Comparison of ENCODE assay signal across 27 mouse cellular contexts in genomic region chr1:75187126-75187525, GRCm38 (mm10). TPM values are rescaled to one million over a fixed set of nuclear protein-coding genes. Genes with fewer than 3 reads are reported as not detected.
DNase-seq lines count a peak whose midpoint lies in the region; ATAC-seq and TF ChIP-seq lines count a peak whose summit lies in the region.
"Had no signal": no experiment of that assay in that cellular context is flagged by ENCODE, and none has a peak within 500 bp of the region (broad histone marks: within the 10 kb centered on the region; RNA-seq: fewer than 3 reads in every experiment).

No protein-coding gene starts in this region.

- H3K4me2 ChIP-seq in embryonic facial prominence, embryonic 14.5 days (ENCODE audit: low read depth, low read length), result no peak overlapping the region
- H3K4me2 ChIP-seq in kidney, postnatal 0 days (ENCODE audit: low read length), result no peak overlapping the region
- H3K4me2 ChIP-seq in lung, postnatal 0 days (replicated peaks; ENCODE audit: low read depth, low read length), result no peak overlapping the region
- H3K4me2 ChIP-seq: embryonic facial prominence, embryonic 12.5 days; embryonic facial prominence, embryonic 15.5 days; forebrain, embryonic 12.5 days had no signal

- H3K9ac ChIP-seq in embryonic facial prominence, embryonic 14.5 days (ENCODE audit: low read depth, low read length), result no peak overlapping the region
- H3K9ac ChIP-seq in kidney, postnatal 0 days (ENCODE audit: low read depth, low read length), result no peak overlapping the region
- no peak overlapping the region for H3K9ac ChIP-seq in lung, postnatal 0 days (replicated peaks; ENCODE audit: low read depth)
- H3K9ac ChIP-seq: embryonic facial prominence, embryonic 12.5 days; embryonic facial prominence, embryonic 15.5 days; forebrain, embryonic 12.5 days had no signal

- no peak overlapping the region for H3K27ac ChIP-seq in embryonic facial prominence, embryonic 14.5 days (replicated peaks; ENCODE audit: low read depth, low read length)
- H3K27ac ChIP-seq in embryonic facial prominence, embryonic 10.5 days (replicated peaks), result no peak overlapping the region
- no peak overlapping the region for H3K27ac ChIP-seq in kidney, postnatal 0 days
- H3K27ac ChIP-seq in lung, postnatal 0 days (ENCODE audit: low read length), result no peak overlapping the region
- H3K27ac ChIP-seq: embryonic facial prominence, embryonic 12.5 days; embryonic facial prominence, embryonic 15.5 days; forebrain, embryonic 10.5 days; forebrain, embryonic 12.5 days had no signal

- peak; percentile 47 for DNase-seq in embryonic facial prominence, embryonic 14.5 days (ENCODE audit: low spot score)
- no peak for DNase-seq in embryonic facial prominence, embryonic 10.5 days (ENCODE audit: low spot score)
- DNase-seq in kidney, postnatal 0 days (ENCODE audit: low spot score), result peak; percentile 36
- no peak for DNase-seq in kidney, postnatal 14 days
- DNase-seq in lung, postnatal 0 days (ENCODE audit: low spot score), result peak; percentile 17
- DNase-seq in lung, postnatal 36 days, result no peak
- peak; percentile 15 for DNase-seq in brain, embryonic 14.5 days (ENCODE audit: low read depth)
- no peak for DNase-seq in gastrocnemius, adult 8-10 months (ENCODE audit: low spot score in 2 of 2)
- DNase-seq: adrenal gland, adult 8-10 months; adrenal gland, postnatal 14 days; adrenal gland, postnatal 36 days; cerebellum, adult 11 months; cerebellum, adult 18-20 months; cerebellum, adult 8-10 months; cerebellum, adult 9-11 months; cerebellum, postnatal 14 days; cerebellum, postnatal 36 days; embryo, embryonic 11 days had no signal

- TF ChIP-seq CTCF in kidney, postnatal 0 days (IDR thresholded peaks at IDR 0.05; ENCODE audit: low read depth), result no peak
- TF ChIP-seq CTCF in lung, postnatal 0 days (IDR thresholded peaks at IDR 0.05), result no peak
- TF ChIP-seq CTCF in brain, embryonic 14.5 days (IDR thresholded peaks at IDR 0.05; ENCODE audit: borderline replicate concordance, extremely low read depth, insufficient read depth, insufficient read length), result no peak

- no peak for ATAC-seq in embryonic facial prominence, embryonic 14.5 days (ENCODE audit: low read depth)
- no peak for ATAC-seq in kidney, postnatal 0 days (replicated peaks; ENCODE audit: low FRiP score, low read depth)
- ATAC-seq in lung, postnatal 0 days, result no peak
- ATAC-seq: activated CD4-positive, CD25-positive, alpha-beta regulatory T cell, adult 4 months; forebrain, embryonic 14.5 days; forebrain, embryonic 16.5 days; Patski had no signal

- TF ChIP-seq POLR2A in brain, embryonic 14.5 days (IDR thresholded peaks at IDR 0.05; ENCODE audit: borderline replicate concordance, extremely low read depth, insufficient read depth, insufficient read length, poor library complexity, severe bottlenecking), result no peak

- peaks cover 11% of the 10 kb centered on the region for H3K4me1 ChIP-seq in embryonic facial prominence, embryonic 14.5 days (ENCODE audit: control insufficient read depth, insufficient read depth, low read length)
- H3K4me1 ChIP-seq in embryonic facial prominence, embryonic 10.5 days, result peaks cover 18% of the 10 kb centered on the region
- H3K4me1 ChIP-seq in kidney, postnatal 0 days (replicated peaks; ENCODE audit: insufficient read depth, low read length), result peaks cover 8% of the 10 kb centered on the region; the same call in 1 of the 2 replicates
- H3K4me1 ChIP-seq in lung, postnatal 0 days (ENCODE audit: insufficient read depth, low read depth, low read length), result peaks cover 10% of the 10 kb centered on the region; the same call in 1 of the 2 replicates

- H3K36me3 ChIP-seq in embryonic facial prominence, embryonic 14.5 days (ENCODE audit: control insufficient read depth, insufficient read depth, low read length), result peaks cover 67% of the 10 kb centered on the region
- H3K36me3 ChIP-seq in embryonic facial prominence, embryonic 10.5 days (replicated peaks), result peaks cover 58% of the 10 kb centered on the region
- peaks cover 50% of the 10 kb centered on the region for H3K36me3 ChIP-seq in kidney, postnatal 0 days (ENCODE audit: insufficient read depth, low read length)
- peaks cover 32% of the 10 kb centered on the region for H3K36me3 ChIP-seq in lung, postnatal 0 days (ENCODE audit: insufficient read depth, low read length)

- no peaks in the 10 kb centered on the region for H3K9me3 ChIP-seq in embryonic facial prominence, embryonic 14.5 days (ENCODE audit: control insufficient read depth, low read length)
- H3K9me3 ChIP-seq in embryonic facial prominence, embryonic 10.5 days, result no peaks in the 10 kb centered on the region
- no peaks in the 10 kb centered on the region for H3K9me3 ChIP-seq in kidney, postnatal 0 days (replicated peaks; ENCODE audit: low read length)
- H3K9me3 ChIP-seq in lung, postnatal 0 days (ENCODE audit: low read length), result no peaks in the 10 kb centered on the region
- H3K9me3 ChIP-seq: embryonic facial prominence, embryonic 12.5 days; embryonic facial prominence, embryonic 15.5 days; forebrain, embryonic 10.5 days; forebrain, embryonic 12.5 days had no signal

- TF ChIP-seq EP300 in lung, postnatal 0 days (IDR thresholded peaks at IDR 0.05), result no peak

- no peaks in the 10 kb centered on the region for H3K27me3 ChIP-seq in embryonic facial prominence, embryonic 14.5 days (replicated peaks; ENCODE audit: control insufficient read depth, insufficient read depth, low read length)
- H3K27me3 ChIP-seq in embryonic facial prominence, embryonic 10.5 days (replicated peaks; ENCODE audit: low read depth, poor library complexity, severe bottlenecking), result no peaks in the 10 kb centered on the region
- no peaks in the 10 kb centered on the region for H3K27me3 ChIP-seq in kidney, postnatal 0 days (ENCODE audit: insufficient read depth, low read length)
- no peaks in the 10 kb centered on the region for H3K27me3 ChIP-seq in lung, postnatal 0 days (replicated peaks; ENCODE audit: insufficient read depth, low read length)
- H3K27me3 ChIP-seq: embryonic facial prominence, embryonic 12.5 days; embryonic facial prominence, embryonic 15.5 days; forebrain, embryonic 12.5 days; Patski had no signal

- H3K4me3 ChIP-seq in embryonic facial prominence, embryonic 14.5 days (ENCODE audit: low read depth, low read length), result no peak overlapping the region
- no peak overlapping the region for H3K4me3 ChIP-seq in embryonic facial prominence, embryonic 10.5 days
- H3K4me3 ChIP-seq in kidney, postnatal 0 days (replicated peaks; ENCODE audit: low read depth, low read length), result no peak overlapping the region
- no peak overlapping the region for H3K4me3 ChIP-seq in lung, postnatal 0 days (ENCODE audit: low read depth, low read length)
- H3K4me3 ChIP-seq: embryonic facial prominence, embryonic 12.5 days; embryonic facial prominence, embryonic 15.5 days; erythroblast, embryonic 14.5 days; forebrain, embryonic 10.5 days; forebrain, embryonic 12.5 days had no signal

RNA-seq across cellular contexts. Expression of gene Ankzf1, which starts 4.8 kb away (rescaled TPM):
- polyA plus RNA-seq in embryonic facial prominence, embryonic 14.5 days (2014; fragmentation: Nextera tagmentation; extraction: Ambion mirVana), result 16.8 and 21.8 TPM in 2 replicates
- polyA plus RNA-seq in embryonic facial prominence, embryonic 10.5 days (2016; fragmentation: Nextera tagmentation; extraction: Ambion mirVana), result 22.9 and 27.2 TPM in 2 replicates
- 19.7 TPM in 2 replicates for polyA plus RNA-seq in kidney, postnatal 0 days (2015; fragmentation: Nextera tagmentation; extraction: Ambion mirVana)
- 15.9 and 17.2 TPM in 2 replicates for polyA plus RNA-seq in lung, postnatal 0 days (2015; fragmentation: Nextera tagmentation; extraction: Ambion mirVana)
- 22.6 and 34.6 TPM in 2 replicates for polyA plus RNA-seq in brain, embryonic 14.5 days (2012; rRNA removed)
- total RNA-seq in gastrocnemius, adult 8-10 months (2022), result 1 to 10 TPM; 3.4 to 5.9 (median 4.2) TPM

RNA-seq across cellular contexts. Expression of gene Atg9a, which starts 4.9 kb away (rescaled TPM):
- 31.9 and 32.7 TPM in 2 replicates for polyA plus RNA-seq in embryonic facial prominence, embryonic 14.5 days (2014; fragmentation: Nextera tagmentation; extraction: Ambion mirVana)
- polyA plus RNA-seq in embryonic facial prominence, embryonic 10.5 days (2016; fragmentation: Nextera tagmentation; extraction: Ambion mirVana), result 20.7 and 21.8 TPM in 2 replicates
- polyA plus RNA-seq in kidney, postnatal 0 days (2015; fragmentation: Nextera tagmentation; extraction: Ambion mirVana), result 25.8 and 27.3 TPM in 2 replicates
- polyA plus RNA-seq in lung, postnatal 0 days (2015; fragmentation: Nextera tagmentation; extraction: Ambion mirVana), result 23.7 and 28.3 TPM in 2 replicates
- polyA plus RNA-seq in brain, embryonic 14.5 days (2012; rRNA removed), result 63.2 and 68.4 TPM in 2 replicates
- 100 to 1,000 TPM in 3 of 4 experiments, 10 to 100 TPM in 1; 98.1 to 122 (median 111) TPM for total RNA-seq in gastrocnemius, adult 8-10 months (2022)

RNA-seq across cellular contexts. Expression of gene Abcb6, which starts 6.9 kb away (rescaled TPM):
- polyA plus RNA-seq in embryonic facial prominence, embryonic 14.5 days (2014; fragmentation: Nextera tagmentation; extraction: Ambion mirVana), result 21.7 and 24.5 TPM in 2 replicates
- 32.3 and 34.8 TPM in 2 replicates for polyA plus RNA-seq in embryonic facial prominence, embryonic 10.5 days (2016; fragmentation: Nextera tagmentation; extraction: Ambion mirVana)
- polyA plus RNA-seq in kidney, postnatal 0 days (2015; fragmentation: Nextera tagmentation; extraction: Ambion mirVana), result 34.4 and 36.8 TPM in 2 replicates
- 9.4 and 11.7 TPM in 2 replicates for polyA plus RNA-seq in lung, postnatal 0 days (2015; fragmentation: Nextera tagmentation; extraction: Ambion mirVana)
- 32.6 and 40.9 TPM in 2 replicates for polyA plus RNA-seq in brain, embryonic 14.5 days (2012; rRNA removed)
- 10 to 100 TPM; 18.4 to 20.8 (median 19.1) TPM for total RNA-seq in gastrocnemius, adult 8-10 months (2022)

RNA-seq across cellular contexts. Expression of gene Zfand2b, which starts 18.7 kb away (rescaled TPM):
- polyA plus RNA-seq in embryonic facial prominence, embryonic 14.5 days (2014; fragmentation: Nextera tagmentation; extraction: Ambion mirVana), result 37.0 and 37.6 TPM in 2 replicates
- 32.6 and 33.6 TPM in 2 replicates for polyA plus RNA-seq in embryonic facial prominence, embryonic 10.5 days (2016; fragmentation: Nextera tagmentation; extraction: Ambion mirVana)
- 43.2 and 47.7 TPM in 2 replicates for polyA plus RNA-seq in kidney, postnatal 0 days (2015; fragmentation: Nextera tagmentation; extraction: Ambion mirVana)
- 50.5 and 56.1 TPM in 2 replicates for polyA plus RNA-seq in lung, postnatal 0 days (2015; fragmentation: Nextera tagmentation; extraction: Ambion mirVana)
- 47.4 and 58.5 TPM in 2 replicates for polyA plus RNA-seq in brain, embryonic 14.5 days (2012; rRNA removed)
- total RNA-seq in gastrocnemius, adult 8-10 months (2022), result 10 to 100 TPM; 14.1 to 20.1 (median 15.3) TPM

RNA-seq across cellular contexts. Expression of gene Glb1l, which starts 23.5 kb away (rescaled TPM):
- polyA plus RNA-seq in embryonic facial prominence, embryonic 14.5 days (2014; fragmentation: Nextera tagmentation; extraction: Ambion mirVana), result 13.0 and 17.6 TPM in 2 replicates
- 13.3 and 14.5 TPM in 2 replicates for polyA plus RNA-seq in embryonic facial prominence, embryonic 10.5 days (2016; fragmentation: Nextera tagmentation; extraction: Ambion mirVana)
- 47.4 and 47.6 TPM in 2 replicates for polyA plus RNA-seq in kidney, postnatal 0 days (2015; fragmentation: Nextera tagmentation; extraction: Ambion mirVana)
- polyA plus RNA-seq in lung, postnatal 0 days (2015; fragmentation: Nextera tagmentation; extraction: Ambion mirVana), result 8.6 and 10.1 TPM in 2 replicates
- 30.9 and 37.9 TPM in 2 replicates for polyA plus RNA-seq in brain, embryonic 14.5 days (2012; rRNA removed)
- total RNA-seq in gastrocnemius, adult 8-10 months (2022), result 1 to 10 TPM in 2 of 4 experiments, under 1 TPM in 2; 0.73 to 2.3 (median 1.3) TPM

Comparison
In these comparisons a context has a peak if more than half of its experiments do, and no peak if none do; other contexts are left out.
1. DNase-seq: peak in embryonic facial prominence, embryonic 14.5 days (single experiment), kidney, postnatal 0 days (single experiment), lung, postnatal 0 days (single experiment) and brain, embryonic 14.5 days (single experiment); none in embryonic facial prominence, embryonic 10.5 days (single experiment), kidney, postnatal 14 days (single experiment), lung, postnatal 36 days (single experiment) and gastrocnemius, adult 8-10 months (0 of 2).